Mouse (Mus musculus) brain, adult 2 months (tissue): ENCODE measurements around the gene Tyw3.

Experiments used
- DNase-seq: peaks from one replicate; pipeline ENCODE4 v3.0.0; 2011; ENCODE audit warnings: low read depth, low spot score

Tyw3 gene

GRCm38 (mm10) chr3:154565437-154565836 is 31.5 kb downstream of the Tyw3 start:
- DNase-seq, result no peak

DNA sequence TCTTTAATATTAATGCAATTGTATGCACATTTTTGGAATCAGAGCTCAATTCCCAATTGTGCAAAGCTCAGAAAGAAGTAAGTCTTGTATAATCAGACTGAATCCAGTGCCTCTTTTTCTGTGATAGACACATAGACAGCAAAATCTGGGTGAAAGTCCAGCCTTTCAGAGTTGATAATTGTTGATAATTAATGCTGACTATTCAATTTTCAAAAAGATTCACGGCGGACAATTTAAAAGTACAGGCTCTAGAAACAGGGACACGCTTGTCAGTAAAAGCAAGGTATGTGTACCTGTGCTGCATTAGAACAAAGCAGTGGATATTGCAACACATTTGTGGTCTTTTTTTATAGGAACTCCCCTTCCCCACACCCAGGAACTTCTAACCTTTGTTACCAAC is 34.7 kb downstream of the Tyw3 start:
- no peak for DNase-seq

DNA sequence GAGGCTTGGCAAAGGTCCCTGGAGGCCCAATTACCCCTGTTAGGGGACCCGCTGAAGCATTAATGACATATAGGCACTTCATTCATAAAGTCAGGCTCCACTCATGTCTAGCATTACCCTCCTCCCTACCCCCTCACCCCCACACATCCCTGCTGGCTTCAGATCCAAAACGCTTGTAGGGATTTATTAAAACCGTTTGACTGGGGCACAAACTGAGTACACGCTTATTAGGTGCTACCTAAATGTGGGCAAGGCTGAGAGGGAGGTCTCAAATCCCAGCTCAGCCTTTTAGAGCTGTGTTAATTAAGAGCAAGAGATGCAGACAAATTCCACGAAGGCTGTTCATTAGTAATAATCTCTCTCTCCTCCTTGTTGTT is 45.9 kb downstream of the Tyw3 start:
- DNase-seq, result no peak

DNA sequence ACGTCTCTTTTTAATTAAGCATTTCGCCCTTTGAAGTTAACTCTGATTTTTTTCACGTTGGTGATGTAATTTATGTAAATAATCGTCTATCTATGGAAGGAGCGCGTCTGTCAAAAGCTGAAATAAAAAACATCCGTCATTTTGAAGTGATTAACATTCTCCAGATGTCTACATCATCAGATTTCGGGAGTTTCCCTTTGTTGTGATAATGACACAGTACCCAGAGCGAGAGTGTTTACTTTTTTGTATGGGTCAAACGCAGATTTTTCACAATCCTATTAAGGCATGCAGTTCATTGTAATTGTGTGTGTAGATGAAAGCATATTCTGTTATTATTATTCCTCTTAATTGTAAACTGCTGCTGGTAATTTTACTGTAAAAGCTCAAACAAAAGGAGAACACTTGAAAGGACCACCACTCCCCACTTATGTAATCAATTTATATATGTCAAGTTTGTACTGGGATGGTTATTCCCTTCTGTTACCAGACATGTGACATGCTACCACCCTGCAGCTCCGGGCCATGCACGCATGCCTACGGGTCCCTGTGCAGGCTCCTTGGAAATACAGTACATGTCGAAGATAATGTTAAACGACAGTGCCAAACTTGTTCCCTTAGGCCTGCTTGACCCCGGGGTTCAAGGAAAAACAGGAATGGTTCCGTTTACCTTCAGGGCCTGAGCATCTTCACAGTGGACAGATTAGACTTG is 46.4 kb downstream of the Tyw3 start:
- DNase-seq, result no peak

DNA sequence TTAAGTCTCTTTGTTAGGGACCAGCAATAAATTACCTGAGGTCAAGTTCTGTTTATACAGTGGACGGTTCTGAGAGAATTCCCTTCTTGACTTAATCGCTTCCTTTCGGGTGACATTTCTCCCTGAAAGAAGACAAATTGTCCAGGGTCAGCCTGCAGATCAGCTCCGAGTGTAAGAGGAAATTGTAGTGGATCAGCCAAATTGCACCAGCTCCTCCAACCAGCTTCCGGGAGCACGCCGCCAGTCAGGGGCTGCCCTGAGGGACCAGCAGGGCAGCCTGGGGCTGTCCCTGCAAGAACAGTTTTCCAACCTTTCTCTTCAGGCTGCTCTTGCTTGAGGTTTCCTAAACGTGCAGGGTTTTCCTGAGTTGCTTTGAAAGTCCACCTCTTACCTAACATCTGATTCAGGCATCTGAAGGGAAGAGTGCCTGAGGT is 48.0 kb downstream of the Tyw3 start:
- DNase-seq, result no peak

GRCm38 (mm10) chr3:154547549-154548426 is 49.1 kb downstream of the Tyw3 start:
- DNase-seq, result peak; percentile 33

DNA sequence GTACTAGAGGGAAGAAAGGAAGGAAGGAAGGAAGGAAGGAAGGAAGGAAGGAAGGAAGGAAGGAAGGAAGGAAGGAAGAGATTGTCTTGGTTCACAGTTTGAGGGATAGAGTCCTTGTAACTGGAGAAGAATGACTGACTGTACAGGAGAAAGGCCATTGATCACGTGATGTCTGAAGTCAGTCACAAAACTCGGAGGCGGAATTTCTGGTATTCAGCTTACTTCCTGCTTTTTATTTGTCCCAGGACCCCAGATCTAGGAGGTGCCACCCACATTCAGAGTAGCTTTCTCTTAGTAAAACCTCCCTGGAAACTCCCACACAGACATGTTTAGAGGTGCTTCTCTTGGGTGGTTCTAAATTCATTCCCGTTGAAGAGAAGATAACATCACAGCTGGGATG is 50.7 kb downstream of the Tyw3 start:
- no peak for DNase-seq

- no peak for DNase-seq
Observed at GRCm38 (mm10) chr3:154540086-154540911, 56.6 kb downstream of the Tyw3 start.

GRCm38 (mm10) chr3:154536134-154536533 is 60.8 kb downstream of the Tyw3 start:
- DNase-seq, result no peak

- DNase-seq, result no peak
Observed at GRCm38 (mm10) chr3:154533246-154533645, 63.7 kb downstream of the Tyw3 start.

GRCm38 (mm10) chr3:154528973-154529372 is 67.9 kb downstream of the Tyw3 start:
- DNase-seq, result no peak

DNA sequence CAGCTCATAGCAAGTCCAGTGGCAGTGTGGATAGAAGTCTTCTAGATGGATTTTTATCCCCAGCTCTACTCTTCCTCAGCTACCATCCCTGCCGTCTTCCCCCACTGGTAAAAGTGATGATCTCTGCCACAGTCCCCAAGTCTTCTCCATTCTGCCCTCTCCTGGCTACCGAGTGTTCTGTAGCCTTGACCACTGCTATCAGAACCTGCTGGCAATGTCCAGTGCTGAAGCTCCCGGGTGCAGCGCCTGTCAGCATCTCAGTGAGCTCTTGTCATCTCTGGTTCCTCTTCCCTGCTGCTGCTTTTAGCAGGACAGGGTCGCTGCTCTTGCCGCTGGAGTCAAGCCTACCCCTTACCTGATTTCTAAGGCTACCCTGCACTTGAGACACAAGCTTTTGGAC is 70.3 kb downstream of the Tyw3 start:
- no peak for DNase-seq
